ENCODE assay signal across 8 mouse cellular contexts in genomic region chr14:55884166-55884565, GRCm38 (mm10). TPM values are rescaled to one million over a fixed set of nuclear protein-coding genes. Genes with fewer than 3 reads are reported as not detected.
DNase-seq lines count a peak whose midpoint lies in the region; ATAC-seq and TF ChIP-seq lines count a peak whose summit lies in the region.

Cbln3 (minus strand) TSS chr14:55884392.

- peak within 1 kb of the TSS; percentile 42 for H3K4me3 ChIP-seq in C2C12 (ENCODE audit: insufficient read depth, poor library complexity, severe bottlenecking)
- peak within 1 kb of the TSS; percentile 76 for H3K4me3 ChIP-seq in embryonic facial prominence, embryonic 11.5 days (ENCODE audit: low read depth, low read length)
- H3K4me3 ChIP-seq in heart, embryonic 14.5 days (ENCODE audit: control insufficient read depth in 1 of 2, insufficient read depth in 1 of 2, low read depth in 1 of 2, low read length in 2 of 2), result peak within 1 kb of the TSS; percentile 84
- peak within 1 kb of the TSS; percentile 84 for H3K4me3 ChIP-seq in macrophage (ENCODE audit: inconsistent target)

- no peak for TF ChIP-seq CTCF in C2C12 (IDR thresholded peaks at IDR 0.05; ENCODE audit: control insufficient read depth, insufficient read depth, insufficient read length)

- no peaks in the 10 kb centered on the region for H3K27me3 ChIP-seq in C2C12 (ENCODE audit: control insufficient read depth, insufficient read depth, insufficient read length)
- H3K27me3 ChIP-seq in embryonic facial prominence, embryonic 11.5 days (ENCODE audit: control insufficient read depth, insufficient read depth, low read length), result no peaks in the 10 kb centered on the region
- no peaks in the 10 kb centered on the region for H3K27me3 ChIP-seq in heart, embryonic 14.5 days (ENCODE audit: control insufficient read depth, insufficient read depth, low read length)

- H3K79me2 ChIP-seq in C2C12 (ENCODE audit: control insufficient read depth, insufficient read depth) (peaks cover 7% of the 10 kb centered on the region), macrophage (ENCODE audit: inconsistent target) (peaks cover 19% of the 10 kb centered on the region)

- H3ac ChIP-seq in C2C12 (ENCODE audit: control insufficient read depth, insufficient read length, low read depth), result peak within 1 kb of the TSS; percentile 46

- no peaks in the 10 kb centered on the region for H3K9me3 ChIP-seq in embryonic facial prominence, embryonic 11.5 days (replicated peaks; ENCODE audit: control insufficient read depth, low read length)
- H3K9me3 ChIP-seq in heart, embryonic 14.5 days (ENCODE audit: control insufficient read depth, low read length), result no peaks in the 10 kb centered on the region

- H3K4me2 ChIP-seq in embryonic facial prominence, embryonic 11.5 days (ENCODE audit: low read depth, low read length), result peak within 1 kb of the TSS; percentile 85
- peak within 1 kb of the TSS; percentile 81 for H3K4me2 ChIP-seq in heart, embryonic 14.5 days (ENCODE audit: low read length)

- peak; percentile 48 for DNase-seq in NIH3T3 (ENCODE audit: low read depth)
- DNase-seq in embryonic facial prominence, embryonic 11.5 days (ENCODE audit: low spot score), result no peak
- DNase-seq in kidney, postnatal 10 days, result peak; percentile 86
- DNase-seq in frontal cortex, postnatal 14 days (ENCODE audit: low spot score in 2 of 2), result no peak

- H3K9ac ChIP-seq in embryonic facial prominence, embryonic 11.5 days (replicated peaks; ENCODE audit: low read length), result peak within 1 kb of the TSS; percentile 74
- H3K9ac ChIP-seq in heart, embryonic 14.5 days (ENCODE audit: low read length), result peak within 1 kb of the TSS; percentile 93

- no peaks in the 10 kb centered on the region for H3K4me1 ChIP-seq in embryonic facial prominence, embryonic 11.5 days (ENCODE audit: control insufficient read depth, insufficient read depth, low read length)
- peaks cover 14 to 26% of the 10 kb centered on the region in 2 experiments for H3K4me1 ChIP-seq in heart, embryonic 14.5 days (ENCODE audit: control insufficient read depth in 2 of 2, insufficient read depth in 2 of 2, low read length in 2 of 2)

- H3K36me3 ChIP-seq in C2C12 (ENCODE audit: control insufficient read depth, insufficient read depth) (peaks cover 18% of the 10 kb centered on the region), macrophage (ENCODE audit: inconsistent target) (peaks cover 28% of the 10 kb centered on the region)
- peaks cover 9% of the 10 kb centered on the region for H3K36me3 ChIP-seq in embryonic facial prominence, embryonic 11.5 days (replicated peaks; ENCODE audit: control insufficient read depth, insufficient read depth, low read depth, low read length)
- H3K36me3 ChIP-seq in heart, embryonic 14.5 days (ENCODE audit: control insufficient read depth, insufficient read depth, low read length), result peaks cover 32% of the 10 kb centered on the region

- H3K79me3 ChIP-seq in C2C12 (ENCODE audit: low read depth), result no peaks in the 10 kb centered on the region

- H3K27ac ChIP-seq in embryonic facial prominence, embryonic 11.5 days (replicated peaks; ENCODE audit: low read depth, low read length), result peak within 1 kb of the TSS; percentile 84
- peak within 1 kb of the TSS; percentile 87 to 94 for H3K27ac ChIP-seq in heart, embryonic 14.5 days (replicated peaks in 1 of 2; ENCODE audit: control insufficient read depth in 1 of 2, insufficient read depth in 1 of 2, low read depth in 2 of 2, low read length in 2 of 2)
- H3K27ac ChIP-seq in macrophage, result peak within 1 kb of the TSS; percentile 80

- ATAC-seq in embryonic facial prominence, embryonic 11.5 days (replicated peaks; ENCODE audit: insufficient number of reproducible peaks, low FRiP score, low TSS enrichment, low read depth), result peak; percentile 29; the same call in 1 of the 2 replicates
- peak; percentile 54 for ATAC-seq in heart, embryonic 14.5 days (ENCODE audit: insufficient number of reproducible peaks, insufficient read depth, low FRiP score, low read depth)
- no peak for ATAC-seq in inflammation-experienced regulatory T-cells, adult 6 months

- 36% methylated on average over 4 of the region's 4 CpGs for WGBS in embryonic facial prominence, embryonic 11.5 days
- 28% methylated on average over 4 of the region's 4 CpGs for WGBS in heart, embryonic 14.5 days
- whole genome bisulfite sequencing in macrophage (ENCODE audit: missing documents), result 73% methylated on average over 4 of the region's 4 CpGs

TF ChIP-seq in C2C12, 6 proteins besides CTCF, POLR2A, EP300 and RAD21:
- TF ChIP-seq USF1 (IDR thresholded peaks at IDR 0.05; ENCODE audit: low read depth), result no peak
- TF ChIP-seq CEBPB (IDR thresholded peaks at IDR 0.05; ENCODE audit: low read depth), result no peak
- no peak for TF ChIP-seq MAX (IDR thresholded peaks at IDR 0.05)
- no peak for TF ChIP-seq MYOG (IDR thresholded peaks at IDR 0.05; ENCODE audit: control insufficient read depth, extremely low read depth, insufficient read length)
- TF ChIP-seq MYOD1 (IDR thresholded peaks at IDR 0.05; ENCODE audit: control insufficient read depth, insufficient read length, low read depth), result no peak
- TF ChIP-seq FOSL1 (IDR thresholded peaks at IDR 0.05; ENCODE audit: insufficient read depth, low read length, poor library complexity, severe bottlenecking), result no peak

RNA-seq across cellular contexts. Expression of gene Cbln3, which starts in this region (rescaled TPM):
- polyA plus RNA-seq in C2C12 (2012; fragmentation: generic; extraction: Trizol) (0.05 TPM), macrophage (2018) (not detected in 3 replicates)
- 0.07 and 0.17 TPM in 2 replicates for polyA plus RNA-seq in embryonic facial prominence, embryonic 11.5 days (2014; fragmentation: Nextera tagmentation; extraction: Ambion mirVana)
- polyA plus RNA-seq in heart, embryonic 14.5 days (2014; fragmentation: Nextera tagmentation; extraction: Ambion mirVana), result 0.24 and 0.61 TPM in 2 replicates
- total RNA-seq in macrophage (2018; cell fraction: chromatin; rRNA removed), result under 1 TPM in 3 of 26 experiments, not detected in 23; 0.08 to 0.61 (median 0.25) TPM
- total RNA-seq in macrophage (2018; cell fraction: cytosol; rRNA removed), result under 1 TPM in 5 of 26 experiments, not detected in 21; under 0.01 to 0.07 (median 0.03) TPM
- total RNA-seq in macrophage (2018; cell fraction: nucleus; rRNA removed), result under 1 TPM in 2 of 26 experiments, not detected in 24; 0.13 TPM
- under 1 TPM in 1 of 3 experiments, not detected in 2; 0.11 TPM for polyA plus RNA-seq in inflammation-experienced regulatory T-cells, adult 6 months (2017; shearing (Covaris generic))

Comparison
In these comparisons a context has a peak if more than half of its experiments do, and no peak if none do; other contexts are left out.
1. Peak in ATAC-seq, H3K4me3 ChIP-seq, H3K27ac ChIP-seq, H3K9ac ChIP-seq and H3K4me2 ChIP-seq in embryonic facial prominence, embryonic 11.5 days; RNA of the gene not detected or under 1 TPM.
2. Peak in ATAC-seq, H3K4me3 ChIP-seq, H3K27ac ChIP-seq, H3K9ac ChIP-seq and H3K4me2 ChIP-seq in heart, embryonic 14.5 days; RNA of the gene not detected or under 1 TPM.
3. DNase-seq: peak in NIH3T3 (single experiment) and kidney, postnatal 10 days (single experiment); none in embryonic facial prominence, embryonic 11.5 days (single experiment) and frontal cortex, postnatal 14 days (0 of 2).
4. Peak in every context shown above with its lines, with median percentiles within 50 percentile points of each other: H3K4me3 ChIP-seq and H3K27ac ChIP-seq.